Mouse (Mus musculus): ENCODE measurements at regions not wholly inside any gene's neighbourhood (a gene's known extent, or its start where the extent isn't known, plus 50 kb on each side); places are given as distances from the start of the nearest gene placed in this dataset.
"Not testable (repeated sequence)": the region's sequence is repeated elsewhere in the genome, so short reads cannot be mapped to it uniquely, and the experiment has no call there.

- in situ Hi-C loops (cut with MboI; ENCODE audit: low pct_unique_long_range_greater_than_20kb in 1 of 2, low sequenced_read_pairs in 2 of 2, unreplicated experiment in 1 of 2): loop anchor here (10.0 kb wide), 1 partner anchor 88 kb away; no protein-coding TSS in a partner anchor
Measured at GRCm38 (mm10) chr14:54152485-54153235, 101.2 kb downstream of the Dad1 start.

DNA sequence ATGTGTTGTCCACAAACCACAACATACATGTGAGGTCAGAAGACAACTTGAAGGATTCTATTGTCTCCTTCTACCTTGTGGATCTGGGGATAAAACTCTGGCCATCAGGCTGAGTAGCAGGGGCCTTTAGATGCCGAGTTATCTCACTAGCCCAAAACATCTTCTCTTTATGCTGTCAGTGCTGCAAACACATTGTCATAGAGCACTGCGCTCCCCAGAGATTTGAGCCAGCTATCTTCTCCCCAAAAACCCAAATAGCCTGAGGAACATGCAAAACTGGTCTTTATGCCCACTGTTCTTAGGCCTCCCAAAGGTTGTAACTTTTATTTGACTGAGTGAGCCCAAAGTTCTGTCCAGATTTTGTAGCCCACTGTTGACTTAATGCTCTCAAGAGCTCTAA lies 102.0 kb downstream of the Dad1 start:
- in situ Hi-C loops (cut with MboI; ENCODE audit: low pct_unique_long_range_greater_than_20kb in 1 of 2, low sequenced_read_pairs in 2 of 2, unreplicated experiment in 1 of 2): loop anchor here (10.0 kb wide), 1 partner anchor 87 kb away; no protein-coding TSS in a partner anchor

DNA sequence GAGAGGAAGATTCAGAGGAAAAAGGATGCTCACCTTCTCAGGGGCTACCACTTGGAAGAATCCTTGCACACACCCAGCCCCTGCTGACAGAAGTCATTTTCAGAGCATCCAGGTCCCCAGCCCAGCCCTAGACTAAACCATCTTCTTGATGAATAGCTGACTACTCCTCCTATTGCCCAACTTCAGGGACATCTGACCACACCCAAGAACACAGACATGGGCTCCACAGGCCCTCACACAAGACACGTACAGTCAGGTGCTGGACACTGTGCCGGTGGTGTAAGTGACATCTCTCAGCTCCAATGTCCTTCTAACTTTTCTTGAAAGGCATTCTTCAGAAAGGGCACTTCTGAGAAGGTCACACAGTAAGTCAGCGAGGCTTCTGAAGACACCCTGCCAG lies 102.6 kb downstream of the Dad1 start:
- in situ Hi-C loops (cut with MboI; ENCODE audit: low pct_unique_long_range_greater_than_20kb in 1 of 2, low sequenced_read_pairs in 2 of 2, unreplicated experiment in 1 of 2): loop anchor here (10.0 kb wide), 1 partner anchor 86 kb away; no protein-coding TSS in a partner anchor

GRCm38 (mm10) chr14:54150221-54150620 lies 103.7 kb downstream of the Dad1 start:
- in situ Hi-C loops (cut with MboI; ENCODE audit: low pct_unique_long_range_greater_than_20kb in 1 of 2, low sequenced_read_pairs in 2 of 2, unreplicated experiment in 1 of 2): loop anchor here (10.0 kb wide), 1 partner anchor 85 kb away; no protein-coding TSS in a partner anchor

GRCm38 (mm10) chr14:54148626-54149025 lies 105.3 kb downstream of the Dad1 start:
- in situ Hi-C loops (cut with MboI; ENCODE audit: low pct_unique_long_range_greater_than_20kb in 1 of 2, low sequenced_read_pairs in 2 of 2, unreplicated experiment in 1 of 2): no loop called here

GRCm38 (mm10) chr14:54148121-54148520 lies 105.8 kb downstream of the Dad1 start:
- in situ Hi-C loops (cut with MboI; ENCODE audit: low pct_unique_long_range_greater_than_20kb in 1 of 2, low sequenced_read_pairs in 2 of 2, unreplicated experiment in 1 of 2): no loop called here

DNA sequence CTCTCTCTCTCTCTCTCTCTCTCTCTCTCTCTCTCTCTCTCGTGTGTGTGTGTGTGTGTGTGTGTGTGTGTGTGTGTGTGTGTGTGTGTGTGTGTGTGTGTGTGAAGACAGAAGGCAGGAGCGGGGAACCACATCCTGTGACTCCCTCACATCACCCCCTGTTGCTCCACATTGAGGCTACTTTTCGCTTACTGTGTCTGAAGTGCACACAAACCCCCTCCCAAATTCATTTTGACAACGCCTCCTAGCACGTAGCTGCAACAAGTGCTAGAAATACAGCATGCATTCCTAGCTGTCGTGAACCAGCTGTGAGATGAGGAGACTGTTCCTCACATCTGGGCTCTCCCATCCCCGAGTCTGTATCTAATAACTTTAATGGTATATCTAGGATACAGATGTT lies 106.4 kb downstream of the Dad1 start:
- in situ Hi-C loops (cut with MboI; ENCODE audit: low pct_unique_long_range_greater_than_20kb in 1 of 2, low sequenced_read_pairs in 2 of 2, unreplicated experiment in 1 of 2): no loop called here

- in situ Hi-C loops (cut with MboI; ENCODE audit: low pct_unique_long_range_greater_than_20kb in 1 of 2, low sequenced_read_pairs in 2 of 2, unreplicated experiment in 1 of 2): no loop called here
Measured at GRCm38 (mm10) chr14:54145743-54146741, 107.9 kb downstream of the Dad1 start.

GRCm38 (mm10) chr14:54143828-54144227 lies 110.1 kb downstream of the Dad1 start:
- in situ Hi-C loops (cut with MboI; ENCODE audit: low pct_unique_long_range_greater_than_20kb in 1 of 2, low sequenced_read_pairs in 2 of 2, unreplicated experiment in 1 of 2): no loop called here

GRCm38 (mm10) chr14:54138288-54138687 lies 115.6 kb downstream of the Dad1 start:
- in situ Hi-C loops (cut with MboI; ENCODE audit: low pct_unique_long_range_greater_than_20kb in 1 of 2, low sequenced_read_pairs in 2 of 2, unreplicated experiment in 1 of 2): no loop called here

GRCm38 (mm10) chr14:54136538-54136937 lies 117.4 kb downstream of the Dad1 start:
- in situ Hi-C loops (cut with MboI; ENCODE audit: low pct_unique_long_range_greater_than_20kb in 1 of 2, low sequenced_read_pairs in 2 of 2, unreplicated experiment in 1 of 2): no loop called here

DNA sequence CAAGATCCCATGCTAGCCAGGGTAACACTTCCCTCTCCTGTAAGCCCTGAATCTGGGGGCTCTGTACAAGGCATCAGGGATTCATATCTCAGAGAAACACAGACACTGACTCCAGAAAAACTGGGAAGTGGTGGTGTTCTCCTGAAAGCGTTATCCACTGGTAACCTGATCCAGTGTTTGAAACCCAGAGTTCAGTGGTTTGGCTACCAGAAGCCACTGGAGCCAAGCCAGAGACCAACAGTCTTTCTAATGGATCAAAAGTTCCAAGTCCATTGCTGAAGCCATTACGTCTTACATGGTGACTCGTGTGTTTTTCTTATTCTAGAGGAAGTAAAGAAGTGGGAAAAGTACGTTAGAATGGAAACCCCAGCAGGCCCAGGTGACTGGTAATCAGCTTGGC lies 125.6 kb downstream of the Dad1 start:
- in situ Hi-C loops (cut with MboI; ENCODE audit: low pct_unique_long_range_greater_than_20kb in 1 of 2, low sequenced_read_pairs in 2 of 2, unreplicated experiment in 1 of 2): no loop called here

GRCm38 (mm10) chr14:54125510-54125909 lies 128.4 kb downstream of the Dad1 start:
- in situ Hi-C loops (cut with MboI; ENCODE audit: low pct_unique_long_range_greater_than_20kb in 1 of 2, low sequenced_read_pairs in 2 of 2, unreplicated experiment in 1 of 2): no loop called here

DNA sequence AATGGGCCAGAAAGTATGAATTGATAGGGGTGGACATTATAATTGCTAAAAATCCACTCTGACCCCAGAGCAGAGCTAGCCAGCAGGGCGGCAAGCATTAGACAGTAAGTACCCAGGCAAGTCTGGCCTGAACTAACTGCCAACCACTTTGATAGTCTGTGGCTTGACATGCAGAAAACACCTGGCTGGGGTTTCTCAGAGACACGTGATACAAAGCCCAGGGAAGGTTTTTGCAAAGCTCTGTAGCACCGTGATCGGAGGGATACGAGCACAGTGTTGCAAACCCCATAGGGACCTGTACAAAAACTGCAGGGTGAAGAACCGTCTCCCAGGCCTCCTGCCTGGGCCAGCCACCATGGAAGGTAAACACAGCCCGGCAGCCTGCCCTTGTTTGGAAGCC lies 131.9 kb downstream of the Dad1 start:
- in situ Hi-C loops (cut with MboI; ENCODE audit: low pct_unique_long_range_greater_than_20kb in 1 of 2, low sequenced_read_pairs in 2 of 2, unreplicated experiment in 1 of 2): no loop called here

- in situ Hi-C loops (cut with MboI; ENCODE audit: low pct_unique_long_range_greater_than_20kb in 1 of 2, low sequenced_read_pairs in 2 of 2, unreplicated experiment in 1 of 2): no loop called here
Measured at GRCm38 (mm10) chr14:54121340-54121739, 132.6 kb downstream of the Dad1 start.

- in situ Hi-C loops (cut with MboI; ENCODE audit: low pct_unique_long_range_greater_than_20kb in 1 of 2, low sequenced_read_pairs in 2 of 2, unreplicated experiment in 1 of 2): no loop called here
Measured at GRCm38 (mm10) chr14:54120194-54120593, 133.7 kb downstream of the Dad1 start.

DNA sequence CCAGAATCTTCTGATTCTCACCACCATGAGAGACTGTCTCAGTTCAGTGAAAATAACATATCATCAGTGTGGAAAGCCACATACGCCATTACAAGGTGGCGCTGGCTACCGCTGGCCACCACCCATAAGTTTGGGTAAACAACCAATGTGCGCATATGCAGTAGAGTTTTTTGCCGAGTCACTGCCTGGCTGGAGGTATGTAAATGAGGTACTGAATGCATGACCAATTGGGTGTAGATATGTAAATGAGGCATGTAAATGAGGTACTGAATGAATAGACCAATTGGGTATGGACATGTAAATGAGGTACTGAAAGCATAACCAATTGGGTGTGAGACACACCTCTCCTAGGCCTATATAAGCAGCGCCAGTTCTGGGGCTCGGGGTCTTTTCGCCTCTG lies 136.3 kb downstream of the Dad1 start:
- in situ Hi-C loops (cut with MboI; ENCODE audit: low pct_unique_long_range_greater_than_20kb in 1 of 2, low sequenced_read_pairs in 2 of 2, unreplicated experiment in 1 of 2): not testable (repeated sequence)

DNA sequence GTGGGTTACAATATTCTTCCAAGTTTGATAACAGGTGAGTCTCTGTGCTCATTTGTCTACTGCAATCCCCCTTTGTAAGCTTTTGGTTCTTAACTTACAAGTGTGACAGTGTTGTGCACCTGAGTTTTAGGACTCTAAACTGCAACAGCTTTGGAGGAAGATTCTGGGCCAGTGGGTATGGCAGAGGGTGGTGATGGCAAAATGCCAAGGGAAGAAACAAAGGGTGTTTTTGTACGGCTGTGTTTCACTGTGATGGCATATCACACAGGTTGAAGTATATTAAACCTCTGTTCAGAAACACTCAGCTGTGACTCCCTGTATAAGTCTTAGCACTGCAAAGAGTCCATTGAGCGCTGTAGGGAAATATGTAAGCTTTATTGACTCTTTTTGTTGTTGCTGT lies 140.7 kb downstream of the Dad1 start:
- in situ Hi-C loops (cut with MboI; ENCODE audit: low pct_unique_long_range_greater_than_20kb in 1 of 2, low sequenced_read_pairs in 2 of 2, unreplicated experiment in 1 of 2): no loop called here

- in situ Hi-C loops (cut with MboI; ENCODE audit: low pct_unique_long_range_greater_than_20kb in 1 of 2, low sequenced_read_pairs in 2 of 2, unreplicated experiment in 1 of 2): no loop called here
Measured at GRCm38 (mm10) chr14:54110971-54111370, 142.9 kb downstream of the Dad1 start.
